Mouse (Mus musculus) hindbrain, embryonic 10.5 days (tissue): ENCODE measurements at regions not wholly inside any gene's neighbourhood (a gene's known extent, or its start where the extent isn't known, plus 50 kb on each side); places are given as distances from the start of the nearest gene placed in this dataset.

Experiments
- DNase-seq: peaks from one replicate; pipeline ENCODE4 v3.0.0-alpha.2; 2017; ENCODE audit warnings: low spot score
- H3K27ac ChIP-seq: fragments of 300-500 bp; sonication (generic); 2 replicates; pipeline ENCODE4 v1.5.1; 2016; ENCODE audit warnings: mild to moderate bottlenecking, moderate library complexity
- H3K27me3 ChIP-seq: fragments of 300-500 bp; sonication (generic); 2 replicates; pipeline ENCODE4 v1.6.1; 2016; ENCODE audit warnings: mild to moderate bottlenecking; ENCODE audit not compliant: poor library complexity, insufficient read depth, severe bottlenecking
- H3K36me3 ChIP-seq: fragments of 300-500 bp; sonication (generic); 2 replicates; pipeline ENCODE4 v1.6.1; 2016; ENCODE audit warnings: mild to moderate bottlenecking, moderate library complexity
- H3K4me1 ChIP-seq: fragments of 300-500 bp; sonication (generic); replicated peaks from 2 replicates; pipeline ENCODE4 v1.6.1; 2016; ENCODE audit warnings: mild to moderate bottlenecking
- H3K4me3 ChIP-seq: fragments of 300-500 bp; sonication (generic); 2 replicates; pipeline ENCODE4 v1.5.1; 2016; ENCODE audit warnings: mild to moderate bottlenecking, moderate library complexity
- H3K9me3 ChIP-seq: fragments of 300-500 bp; sonication (generic); 2 replicates; pipeline ENCODE4 v1.6.1; 2016; ENCODE audit warnings: mild to moderate bottlenecking, moderate library complexity
- WGBS: fragments of 180-500 bp; shearing (Covaris S2); methylation state at CpG from one replicate; pipeline ENCODE4 v1.1.7; 2016; 5-methylcytosine and 5-hydroxymethylcytosine counted together

- no peaks in the 10 kb centered on the region for H3K9me3 ChIP-seq
- 92% methylated on average over 2 of the region's 2 CpGs for WGBS
- H3K4me1 ChIP-seq: peaks cover 19% of the 10 kb centered on the region
- DNase-seq: no peak
- no peak overlapping the region for H3K4me3 ChIP-seq
- peaks cover 5% of the 10 kb centered on the region; the same call in 1 of the 2 replicates for H3K27me3 ChIP-seq
- H3K36me3 ChIP-seq: no peaks in the 10 kb centered on the region
- H3K27ac ChIP-seq: no peak overlapping the region
Measured at GRCm38 (mm10) chr11:112616942-112617341, 165.1 kb upstream of the Sox9 start.

GRCm38 (mm10) chr11:112620916-112621315, 161.1 kb upstream of the Sox9 start:
- WGBS: 21% methylated on average over 12 of the region's 12 CpGs

GRCm38 (mm10) chr11:112621385-112622120, 160.5 kb upstream of the Sox9 start:
- Histone ChIP-seq H3K9me3 (no peaks in the 10 kb centered on the region), H3K27ac (peak overlapping the region; percentile 83), H3K27me3 (peaks cover 9% of the 10 kb centered on the region; the same call in 1 of the 2 replicates), H3K36me3 (no peaks in the 10 kb centered on the region), H3K4me3 (no peak overlapping the region), H3K4me1 (peaks cover 26% of the 10 kb centered on the region)
- WGBS: 64% methylated on average over 9 of the region's 9 CpGs
- peak; percentile 12 for DNase-seq

More at GRCm38 (mm10) chr11:112620916-112621315, 161.1 kb upstream of the Sox9 start:
- H3K27ac ChIP-seq: peak overlapping the region; percentile 83
- H3K4me1 ChIP-seq: peaks cover 26% of the 10 kb centered on the region
- DNase-seq: peak; percentile 34
- peak overlapping the region; percentile 16; the same call in 1 of the 2 replicates for H3K4me3 ChIP-seq
- H3K9me3 ChIP-seq: no peaks in the 10 kb centered on the region
- peaks cover 9% of the 10 kb centered on the region; the same call in 1 of the 2 replicates for H3K27me3 ChIP-seq
- H3K36me3 ChIP-seq: no peaks in the 10 kb centered on the region

GRCm38 (mm10) chr11:112649298-112649697, 132.7 kb upstream of the Sox9 start:
- 66% methylated on average over 9 of the region's 9 CpGs for WGBS

GRCm38 (mm10) chr11:112657410-112658159, 124.4 kb upstream of the Sox9 start:
- DNase-seq: peak; percentile 18
- WGBS: 54% methylated on average over 11 of the region's 11 CpGs
- Histone ChIP-seq H3K36me3 (no peaks in the 10 kb centered on the region), H3K4me1 (peaks cover 16% of the 10 kb centered on the region), H3K4me3 (no peak overlapping the region), H3K27ac (peak overlapping the region; percentile 70), H3K27me3 (no peaks in the 10 kb centered on the region), H3K9me3 (no peaks in the 10 kb centered on the region)

More at GRCm38 (mm10) chr11:112649298-112649697, 132.7 kb upstream of the Sox9 start:
- Histone ChIP-seq H3K36me3 (no peaks in the 10 kb centered on the region), H3K9me3 (no peaks in the 10 kb centered on the region), H3K27me3 (no peaks in the 10 kb centered on the region), H3K27ac (no peak overlapping the region), H3K4me1 (no peaks in the 10 kb centered on the region), H3K4me3 (no peak overlapping the region)
- no peak for DNase-seq

- Histone ChIP-seq H3K27me3 (no peaks in the 10 kb centered on the region), H3K4me3 (no peak overlapping the region), H3K27ac (no peak overlapping the region), H3K36me3 (no peaks in the 10 kb centered on the region), H3K9me3 (no peaks in the 10 kb centered on the region), H3K4me1 (peaks cover 16% of the 10 kb centered on the region)
- 71% methylated on average over 3 of the region's 3 CpGs for WGBS
- DNase-seq: no peak
Measured at GRCm38 (mm10) chr11:112659911-112660310, 122.1 kb upstream of the Sox9 start.

- Histone ChIP-seq H3K4me1 (peaks cover 16% of the 10 kb centered on the region), H3K36me3 (no peaks in the 10 kb centered on the region), H3K9me3 (no peaks in the 10 kb centered on the region), H3K27me3 (no peaks in the 10 kb centered on the region), H3K27ac (no peak overlapping the region), H3K4me3 (no peak overlapping the region)
- no peak for DNase-seq
- WGBS: 92% methylated on average over 7 of the region's 7 CpGs
Measured at GRCm38 (mm10) chr11:112661426-112661825, 120.6 kb upstream of the Sox9 start.

GRCm38 (mm10) chr11:112667311-112667710, 114.7 kb upstream of the Sox9 start:
- Histone ChIP-seq H3K27me3 (no peaks in the 10 kb centered on the region), H3K36me3 (no peaks in the 10 kb centered on the region), H3K4me1 (no peaks in the 10 kb centered on the region), H3K4me3 (no peak overlapping the region), H3K9me3 (no peaks in the 10 kb centered on the region), H3K27ac (no peak overlapping the region)
- DNase-seq: no peak
- 81% methylated on average over 7 of the region's 7 CpGs for WGBS

GRCm38 (mm10) chr11:112672086-112672485, 109.9 kb upstream of the Sox9 start:
- Histone ChIP-seq H3K9me3 (no peaks in the 10 kb centered on the region), H3K27ac (no peak overlapping the region), H3K36me3 (no peaks in the 10 kb centered on the region), H3K27me3 (no peaks in the 10 kb centered on the region), H3K4me1 (no peaks in the 10 kb centered on the region), H3K4me3 (no peak overlapping the region)
- no peak for DNase-seq
- WGBS: 88% methylated on average over 4 of the region's 4 CpGs

- Histone ChIP-seq H3K27ac (no peak overlapping the region), H3K36me3 (no peaks in the 10 kb centered on the region), H3K9me3 (no peaks in the 10 kb centered on the region), H3K27me3 (no peaks in the 10 kb centered on the region), H3K4me1 (peaks cover 5% of the 10 kb centered on the region; the same call in 1 of the 2 replicates), H3K4me3 (no peak overlapping the region)
- DNase-seq: no peak
- 89% methylated on average over 4 of the region's 4 CpGs for WGBS
Measured at GRCm38 (mm10) chr11:112690047-112690446, 92.0 kb upstream of the Sox9 start.

GRCm38 (mm10) chr11:112706091-112706490, 75.9 kb upstream of the Sox9 start:
- Histone ChIP-seq H3K9me3 (no peaks in the 10 kb centered on the region), H3K27ac (no peak overlapping the region), H3K4me1 (peaks cover 15% of the 10 kb centered on the region), H3K4me3 (no peak overlapping the region), H3K27me3 (no peaks in the 10 kb centered on the region), H3K36me3 (no peaks in the 10 kb centered on the region)
- WGBS: 84% methylated on average over 10 of the region's 10 CpGs
- no peak for DNase-seq

- 63% methylated on average over 11 of the region's 11 CpGs for WGBS
- H3K4me3 ChIP-seq: peak overlapping the region; percentile 24; the same call in 1 of the 2 replicates
- no peaks in the 10 kb centered on the region for H3K9me3 ChIP-seq
- peaks cover 15% of the 10 kb centered on the region for H3K4me1 ChIP-seq
- H3K36me3 ChIP-seq: no peaks in the 10 kb centered on the region
- no peak for DNase-seq
- peak overlapping the region; percentile 41 for H3K27ac ChIP-seq
- H3K27me3 ChIP-seq: no peaks in the 10 kb centered on the region
Measured at GRCm38 (mm10) chr11:112708119-112708730, 73.8 kb upstream of the Sox9 start.

GRCm38 (mm10) chr11:112711656-112712055, 70.4 kb upstream of the Sox9 start:
- Histone ChIP-seq H3K4me1 (peaks cover 20% of the 10 kb centered on the region), H3K4me3 (no peak overlapping the region), H3K27ac (no peak overlapping the region; the same call in none of the 2 replicates), H3K9me3 (no peaks in the 10 kb centered on the region), H3K36me3 (no peaks in the 10 kb centered on the region), H3K27me3 (no peaks in the 10 kb centered on the region)
- 71% methylated on average over 5 of the region's 5 CpGs for WGBS
- DNase-seq: no peak
